Mouse (Mus musculus) ovary, postnatal 36 days (tissue): ENCODE results near the gene Dnajc4.

Experiments used
- DNase-seq: peaks from one replicate; pipeline ENCODE4 v3.0.0; 2022; ENCODE audit warnings: low spot score, mixed read lengths

Dnajc4 gene

DNA sequence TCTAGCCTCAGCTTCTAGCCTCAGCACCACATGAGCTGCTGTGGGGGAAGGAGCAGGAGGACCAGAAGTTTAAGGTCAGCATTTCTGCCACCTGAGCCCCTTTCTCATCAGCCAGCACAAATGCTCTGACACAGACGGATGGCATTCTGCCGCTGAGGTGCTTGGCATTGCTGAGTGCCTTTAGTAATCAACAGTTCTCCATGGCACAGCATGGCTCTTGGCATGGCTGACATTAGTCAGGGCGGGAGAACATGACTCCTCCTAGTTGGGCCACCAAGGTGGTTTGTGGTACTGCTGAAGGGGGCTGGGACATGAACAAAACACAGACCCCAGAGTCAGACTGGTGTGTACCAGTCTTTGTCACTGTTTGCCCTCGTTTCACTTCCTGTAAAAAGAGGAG lies 44.2 kb downstream of the Dnajc4 start:
- no peak for DNase-seq

- no peak for DNase-seq
Measured at GRCm38 (mm10) chr19:6947742-6948141, 44.6 kb downstream of the Dnajc4 start.

- no peak for DNase-seq
Measured at GRCm38 (mm10) chr19:6943709-6944108, 48.7 kb downstream of the Dnajc4 start.

DNA sequence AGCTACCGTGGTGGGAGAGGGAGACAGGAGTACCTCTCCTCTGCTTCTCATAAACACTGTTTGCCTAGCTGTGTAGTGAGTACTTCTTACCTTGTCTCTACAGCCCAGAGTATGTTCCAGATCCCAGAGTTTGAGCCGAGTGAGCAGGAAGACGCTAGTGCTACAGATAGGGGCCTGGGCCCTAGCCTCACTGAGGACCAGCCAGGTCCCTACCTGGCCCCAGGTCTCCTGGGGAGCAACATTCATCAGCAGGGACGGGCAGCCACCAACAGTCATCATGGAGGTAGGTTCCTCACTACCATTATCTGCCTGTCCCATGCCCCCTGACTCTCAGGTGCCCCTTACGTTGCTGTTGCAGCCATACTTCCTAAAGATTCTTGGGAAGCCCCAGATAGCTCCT lies 49.6 kb downstream of the Dnajc4 start:
- DNase-seq: no peak

DNA sequence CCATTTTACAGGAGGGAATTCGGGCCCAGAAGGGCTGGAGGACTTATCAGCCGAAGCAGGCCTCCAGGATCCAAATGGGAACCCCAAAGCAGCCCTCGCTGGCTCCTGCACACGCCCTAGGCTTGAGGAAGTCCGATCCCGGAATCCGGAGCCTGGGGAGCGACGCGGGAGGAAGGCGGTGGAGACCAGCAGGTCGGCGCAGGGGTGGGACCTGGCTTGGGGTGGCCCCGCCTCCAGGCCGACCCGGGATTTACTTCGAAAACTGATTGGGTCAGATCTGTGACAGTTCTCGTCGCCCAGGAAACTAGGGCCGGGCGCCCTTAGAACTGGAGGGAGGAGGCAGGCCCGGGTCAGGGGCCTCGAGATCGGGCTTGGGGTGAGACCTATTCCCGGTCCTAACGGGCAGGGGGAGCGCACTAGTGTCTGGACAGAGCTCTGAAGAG lies 50.1 kb downstream of the Dnajc4 start, which contains the start of gene Gpr137:
TSS of gene Gpr137 (minus strand) at position 232 of the 443 bp plus-strand sequence.
- DNase-seq: peak; percentile 95

DNA sequence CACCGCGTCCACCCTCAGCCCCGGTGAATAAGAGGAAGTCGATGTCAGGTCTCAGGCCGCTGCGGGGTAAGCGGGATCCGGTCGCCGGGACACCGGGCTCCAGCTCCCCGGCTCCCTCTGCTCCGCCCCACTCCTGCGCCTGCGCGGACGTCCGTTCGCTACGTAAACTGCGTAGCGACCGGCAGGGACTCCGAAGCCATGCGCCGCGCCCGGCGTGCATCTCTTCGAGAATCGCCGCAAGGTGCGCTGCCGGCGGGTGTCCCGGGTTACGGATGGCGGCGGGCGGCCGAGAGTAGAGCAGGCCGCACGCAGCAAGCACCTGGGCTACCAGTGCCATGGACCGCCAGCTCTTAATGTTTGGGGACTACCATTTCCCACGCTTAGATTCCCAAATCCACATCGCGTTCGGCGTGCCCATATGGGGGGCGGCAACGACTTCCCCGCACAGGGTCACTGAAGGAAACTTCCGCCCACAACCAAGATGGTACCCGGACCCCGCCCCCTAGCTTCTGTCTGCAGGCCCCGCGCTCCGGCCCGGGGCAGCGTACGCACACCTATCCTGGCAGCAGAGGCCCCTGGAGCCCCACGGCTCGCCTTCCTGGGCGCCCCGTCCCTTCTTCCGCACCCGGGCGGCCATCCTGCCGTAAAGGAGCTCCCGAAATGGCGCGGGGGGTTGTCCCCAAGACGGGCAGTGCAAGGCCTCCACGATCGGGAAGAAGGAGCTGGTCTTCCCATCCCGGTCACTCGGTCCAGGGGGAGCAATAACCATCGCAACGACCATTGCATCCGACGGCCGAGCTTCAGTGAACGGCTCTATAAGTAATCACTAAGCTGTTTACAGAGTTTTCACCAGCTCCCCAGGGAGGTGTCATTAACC lies 50.8 kb downstream of the Dnajc4 start, which contains the start of gene Bad:
TSS of gene Bad (plus strand) at position 490 of the 877 bp plus-strand sequence.
- peak; percentile 94 for DNase-seq

- no peak for DNase-seq
Measured at GRCm38 (mm10) chr19:6940396-6941351, 51.7 kb downstream of the Dnajc4 start.

DNA sequence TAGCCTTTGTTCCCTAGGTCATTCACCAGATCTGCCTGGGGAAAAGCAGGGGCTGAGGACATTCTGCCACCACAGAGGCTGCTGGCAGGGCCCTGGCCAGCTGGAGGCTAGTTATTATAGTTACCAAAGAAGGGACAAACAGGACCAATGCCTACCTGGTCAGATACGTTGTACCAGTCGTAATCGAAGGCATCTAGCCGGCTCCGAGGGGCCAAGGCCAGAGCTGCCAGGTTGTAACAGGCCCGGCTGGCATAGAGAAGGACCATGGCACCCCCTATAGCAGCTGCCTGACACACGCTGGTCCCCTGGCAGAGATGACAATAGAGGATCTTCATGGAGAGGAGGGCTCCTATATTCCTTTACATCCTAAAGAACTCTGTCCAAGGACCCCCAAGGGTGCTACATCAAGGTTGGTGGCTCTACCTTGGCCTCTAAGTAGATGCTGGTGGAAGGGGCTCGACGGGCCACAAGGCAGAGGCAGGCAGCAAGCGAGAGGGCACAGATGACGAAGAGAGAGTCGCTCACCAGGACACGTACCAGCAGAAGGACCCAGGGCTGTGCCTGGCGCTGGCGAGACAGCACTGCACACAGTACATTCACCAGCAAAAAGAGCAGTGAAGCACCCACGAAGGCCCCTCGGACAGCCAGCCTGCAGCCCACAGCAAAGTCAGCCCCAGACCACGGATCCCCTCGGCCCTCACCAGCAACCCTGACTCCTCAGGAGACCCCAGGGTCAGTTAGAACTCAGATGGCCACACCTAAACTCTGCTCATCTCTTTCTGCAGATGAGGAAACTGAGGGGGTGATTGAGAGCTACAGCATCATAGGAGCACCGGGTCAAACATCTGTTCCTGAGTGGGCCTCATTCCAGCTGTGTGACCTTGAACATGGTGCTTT lies 53.0 kb downstream of the Dnajc4 start:
- no peak for DNase-seq
